Mouse (Mus musculus): Measurements from ENCODE around the gene Ldlrad3.

The Ldlrad3 gene

GRCm38 (mm10) chr2:101998911-101999572 is 187.1 kb downstream of the Ldlrad3 start:
- peak; percentile 36 for DNase-seq (ENCODE audit: low spot score)

DNA sequence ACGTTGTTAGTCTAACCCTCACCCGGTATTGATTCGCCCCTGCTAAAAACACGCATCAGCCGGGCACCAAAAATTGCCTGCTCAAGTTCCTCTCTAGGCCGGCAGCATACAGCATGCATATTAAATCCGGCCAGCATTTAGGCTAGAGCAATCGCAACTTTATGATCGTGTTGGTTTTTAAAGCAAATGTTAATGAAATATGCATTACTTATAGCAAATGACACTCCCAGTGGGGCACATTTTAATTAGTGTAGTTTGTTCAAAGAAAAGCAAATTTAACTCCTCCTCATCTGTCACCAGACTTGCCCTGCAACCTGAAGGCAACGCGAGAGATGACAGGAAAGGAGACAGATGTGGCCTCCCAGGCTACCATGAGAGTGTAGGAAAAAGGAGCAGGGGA is 189.2 kb downstream of the Ldlrad3 start:
- no peak for DNase-seq (ENCODE audit: low spot score)

DNA sequence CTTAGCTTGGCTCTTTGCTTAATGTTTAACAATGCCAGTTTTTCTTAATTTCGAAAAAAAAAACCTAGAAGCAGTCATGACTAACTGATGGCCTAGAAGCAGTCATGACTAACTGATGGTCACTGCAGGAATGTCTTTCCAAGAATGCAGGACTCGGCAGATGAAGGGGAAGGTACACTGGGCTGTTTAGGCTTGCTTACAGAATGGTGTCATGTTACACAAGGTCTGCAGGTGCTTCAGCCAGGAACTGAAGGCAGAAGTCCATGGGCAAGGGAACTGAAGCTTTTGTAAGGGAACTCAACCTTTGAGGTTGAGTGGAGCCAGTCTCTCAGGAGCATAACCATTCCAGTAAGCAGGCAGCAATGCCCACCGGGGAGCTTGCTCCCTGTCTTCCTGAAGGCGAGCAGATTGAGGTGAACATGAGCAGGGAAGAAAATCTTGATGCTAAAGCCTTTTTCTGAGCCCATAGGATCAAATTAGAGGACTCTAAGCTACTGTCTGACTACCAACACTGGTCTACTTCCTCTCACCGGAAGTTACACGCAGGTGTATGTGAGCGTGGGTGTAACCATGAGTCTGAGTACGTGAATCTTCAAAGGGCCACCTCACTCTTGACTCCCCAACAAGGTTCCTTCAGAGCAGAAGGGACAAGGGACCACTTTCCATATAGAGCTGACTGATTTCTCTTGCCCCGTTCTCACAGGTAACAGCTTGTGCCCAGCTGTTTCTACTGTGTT is 193.4 kb downstream of the Ldlrad3 start:
- no peak for DNase-seq (ENCODE audit: low spot score)

DNA sequence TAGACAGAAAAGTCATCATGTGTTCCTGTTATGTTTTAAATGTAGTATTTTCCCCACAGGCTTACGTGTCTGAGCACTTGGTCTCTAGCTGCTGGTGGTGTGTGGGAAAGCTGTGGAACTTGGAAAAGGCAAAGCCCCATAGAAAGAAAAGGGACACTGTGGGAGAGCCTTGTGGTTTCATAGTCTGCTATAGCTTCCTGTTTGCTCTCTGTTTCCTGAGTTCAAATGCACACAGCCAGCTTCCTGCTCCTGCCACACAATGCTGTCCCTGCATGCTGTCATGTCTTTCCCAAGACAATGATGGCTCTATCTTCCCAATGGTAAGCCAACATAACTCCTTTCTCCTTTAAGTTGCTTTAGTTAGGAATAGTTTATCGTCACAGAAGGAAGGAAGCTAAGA is 194.5 kb downstream of the Ldlrad3 start:
- DNase-seq (ENCODE audit: low spot score), result no peak

GRCm38 (mm10) chr2:101986344-101987087 is 199.7 kb downstream of the Ldlrad3 start:
- DNase-seq (ENCODE audit: low spot score), result no peak

- DNase-seq (ENCODE audit: low spot score), result no peak
Measured at GRCm38 (mm10) chr2:101983853-101984543, 202.2 kb downstream of the Ldlrad3 start.

- no peak for DNase-seq (ENCODE audit: low spot score)
Measured at GRCm38 (mm10) chr2:101983082-101983852, 202.9 kb downstream of the Ldlrad3 start.

- no peak for DNase-seq (ENCODE audit: low spot score)
Measured at GRCm38 (mm10) chr2:101981964-101982498, 204.2 kb downstream of the Ldlrad3 start.

GRCm38 (mm10) chr2:101981211-101981610 is 205.0 kb downstream of the Ldlrad3 start:
- no peak for DNase-seq (ENCODE audit: low spot score)

GRCm38 (mm10) chr2:101980456-101980947 is 205.7 kb downstream of the Ldlrad3 start:
- DNase-seq (ENCODE audit: low spot score), result no peak

DNA sequence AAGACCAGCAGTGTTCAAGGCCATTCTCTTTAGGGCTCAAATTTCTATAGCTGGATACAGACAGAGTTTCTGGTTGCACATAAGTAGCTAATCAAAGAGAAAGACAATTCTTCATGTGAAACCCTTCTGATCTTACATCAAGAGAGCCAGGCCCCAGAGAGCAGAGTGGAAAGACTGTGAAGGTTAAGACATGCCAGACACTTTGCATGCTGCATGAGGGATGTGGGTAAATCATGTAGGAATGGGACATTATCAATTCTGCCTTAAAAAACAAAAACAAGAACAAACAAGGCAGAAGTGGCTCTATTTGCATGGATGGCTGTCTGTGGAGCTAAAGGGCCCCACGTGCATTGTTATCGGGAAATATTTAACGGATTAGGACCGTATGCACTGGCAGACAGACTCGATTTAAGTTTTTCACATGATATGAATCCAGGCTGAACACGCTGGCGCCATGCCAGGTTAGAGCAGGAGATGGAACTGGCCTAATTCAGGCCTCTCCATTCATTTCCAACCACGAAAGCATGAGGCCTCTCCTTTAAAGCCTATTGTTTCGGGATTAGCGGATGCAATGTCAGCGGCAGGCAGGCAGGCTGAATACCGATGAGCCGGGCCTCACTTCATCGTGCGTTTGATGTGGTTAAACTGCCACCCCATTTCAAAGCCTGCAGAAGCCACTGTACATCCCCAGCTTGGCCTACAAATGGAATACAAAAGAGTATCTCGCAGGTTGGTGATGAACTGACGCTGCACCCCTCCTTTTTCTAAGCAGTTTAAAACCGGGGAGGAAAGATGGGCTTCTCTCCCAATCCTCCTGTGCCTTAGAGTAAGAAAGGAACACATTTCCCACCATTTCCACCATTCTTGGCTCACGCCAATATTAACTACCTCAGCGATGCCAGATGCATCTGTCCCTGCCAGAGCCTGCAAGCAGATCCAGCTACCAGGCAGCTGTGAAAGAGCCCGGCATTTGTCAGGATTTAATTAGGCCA is 207.4 kb downstream of the Ldlrad3 start:
- DNase-seq (ENCODE audit: low spot score), result peak; percentile 86

DNA sequence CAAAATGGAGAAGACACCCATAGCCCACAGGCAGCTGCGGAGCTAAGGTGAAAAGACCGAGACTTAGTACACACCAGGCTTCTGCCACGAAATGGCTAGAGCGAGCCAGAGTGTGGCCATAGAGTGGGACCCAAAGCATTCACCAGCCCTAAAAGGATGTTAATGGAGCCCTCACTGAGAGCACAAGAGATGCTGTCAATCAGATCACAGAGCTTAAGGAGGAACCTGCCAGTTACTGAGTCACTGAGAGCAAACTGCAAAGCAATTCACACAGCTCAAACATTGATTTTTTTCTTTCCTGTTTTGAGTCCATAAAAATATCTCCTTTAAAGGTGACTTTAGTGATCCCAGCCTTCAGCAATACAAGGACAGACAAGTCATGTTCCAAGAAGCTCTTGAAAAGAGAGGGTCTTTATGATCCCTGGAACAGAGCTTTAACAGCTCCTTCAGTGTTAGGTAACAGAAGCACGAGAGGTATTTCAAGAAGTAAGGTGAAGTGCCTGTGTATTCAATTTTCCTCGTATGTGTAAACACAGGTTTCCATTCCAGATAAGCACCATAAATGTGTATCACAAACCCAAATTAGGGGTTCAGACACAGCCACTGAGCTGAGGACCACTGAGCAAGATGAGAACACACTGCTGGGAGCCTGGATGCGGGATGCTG is 209.7 kb downstream of the Ldlrad3 start:
- DNase-seq (ENCODE audit: low spot score), result no peak

DNA sequence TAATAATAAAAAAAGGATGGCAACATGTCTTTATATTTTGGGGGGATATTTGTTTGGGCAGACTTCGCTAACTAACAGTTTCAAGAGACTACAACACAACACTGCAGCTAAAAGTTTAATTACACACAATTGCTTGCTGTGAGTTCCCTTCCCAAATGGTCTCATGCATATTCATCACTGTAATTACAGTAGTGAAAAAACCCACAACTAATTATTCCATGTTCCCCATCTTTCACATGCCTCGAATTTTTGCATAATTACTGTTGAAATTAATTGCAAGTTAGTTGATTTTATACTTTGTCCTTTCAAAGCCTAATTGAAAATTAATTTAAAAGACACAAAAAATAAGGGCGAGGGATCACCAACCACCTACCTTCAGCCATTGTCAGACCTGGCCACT is 212.4 kb downstream of the Ldlrad3 start:
- no peak for DNase-seq (ENCODE audit: low spot score)

GRCm38 (mm10) chr2:101967601-101968000 is 218.6 kb downstream of the Ldlrad3 start:
- no peak for DNase-seq (ENCODE audit: low spot score)

DNA sequence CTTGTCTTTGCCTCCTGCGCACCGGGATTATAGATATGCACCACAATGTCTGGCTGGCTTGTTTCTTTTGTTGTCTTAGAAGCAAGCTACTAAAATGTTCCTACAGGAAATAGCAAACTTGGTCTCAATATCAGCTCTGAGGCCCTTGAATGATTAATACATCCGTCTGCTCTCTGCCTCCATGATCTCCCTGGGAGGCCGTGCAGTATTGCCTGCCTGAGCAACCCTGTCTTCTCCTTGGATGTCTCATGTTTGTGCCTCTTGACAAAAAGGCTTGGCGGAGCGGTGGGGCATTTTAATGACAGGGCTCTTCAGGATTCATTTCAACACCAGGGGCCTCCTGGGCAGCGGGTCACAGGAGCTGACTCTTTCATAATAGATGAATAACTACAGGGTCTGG is 219.0 kb downstream of the Ldlrad3 start:
- DNase-seq (ENCODE audit: low spot score), result peak; percentile 34

- DNase-seq (ENCODE audit: low spot score), result no peak
Measured at GRCm38 (mm10) chr2:101966017-101966416, 220.2 kb downstream of the Ldlrad3 start.

GRCm38 (mm10) chr2:101965515-101965914 is 220.7 kb downstream of the Ldlrad3 start:
- no peak for DNase-seq (ENCODE audit: low spot score)

DNA sequence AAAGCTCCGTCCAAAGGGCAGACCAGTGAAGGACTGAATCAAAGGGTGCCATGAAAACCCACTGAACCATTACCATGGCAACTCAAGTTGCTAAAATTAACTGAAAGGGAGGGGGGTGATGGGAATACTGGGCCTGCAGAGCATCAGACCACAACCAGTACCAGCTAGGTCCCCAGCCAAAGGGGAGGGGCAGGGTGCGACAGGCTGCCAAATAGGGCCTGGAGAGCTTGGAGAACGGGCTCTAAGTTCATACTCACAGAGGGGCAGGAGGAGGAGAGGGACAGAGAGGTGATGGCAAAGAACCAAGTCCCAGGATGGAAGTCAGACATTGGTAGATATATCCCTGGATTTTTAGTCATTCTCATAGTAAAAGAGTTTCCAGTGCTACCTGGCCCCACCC is 222.8 kb downstream of the Ldlrad3 start:
- no peak for DNase-seq (ENCODE audit: low spot score)

DNA sequence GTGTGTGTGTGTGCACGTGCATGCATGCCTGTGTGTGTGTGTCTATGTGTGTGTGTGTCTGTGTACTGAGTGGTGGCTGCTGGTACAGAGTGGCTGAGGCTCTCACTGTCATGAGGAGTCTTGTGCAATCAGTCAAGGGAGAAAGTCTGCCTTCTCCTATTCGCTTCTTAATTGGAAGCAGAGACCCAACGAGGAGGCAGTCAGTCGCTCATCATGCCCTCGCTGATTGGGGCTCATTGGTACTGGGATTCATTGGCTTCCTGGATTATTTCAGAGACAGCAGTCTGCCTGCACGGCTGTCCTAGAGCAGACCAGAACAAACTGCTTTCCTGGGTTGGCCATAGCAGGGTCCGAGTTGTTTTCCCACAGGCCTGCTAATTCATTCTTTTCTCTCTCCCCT is 223.8 kb downstream of the Ldlrad3 start:
- DNase-seq (ENCODE audit: low spot score), result no peak

Measured in retina, embryonic 14.5 days (tissue).